Mouse (Mus musculus) liver (tissue): ENCODE measurements at regions not wholly inside any gene's neighbourhood (a gene's known extent, or its start where the extent isn't known, plus 50 kb on each side); places are given as distances from the start of the nearest gene placed in this dataset.

Source experiments
- DNase-seq: peaks from one replicate; pipeline ENCODE4 v3.0.0-alpha.2; 2020; ENCODE audit warnings: mixed read lengths

DNA sequence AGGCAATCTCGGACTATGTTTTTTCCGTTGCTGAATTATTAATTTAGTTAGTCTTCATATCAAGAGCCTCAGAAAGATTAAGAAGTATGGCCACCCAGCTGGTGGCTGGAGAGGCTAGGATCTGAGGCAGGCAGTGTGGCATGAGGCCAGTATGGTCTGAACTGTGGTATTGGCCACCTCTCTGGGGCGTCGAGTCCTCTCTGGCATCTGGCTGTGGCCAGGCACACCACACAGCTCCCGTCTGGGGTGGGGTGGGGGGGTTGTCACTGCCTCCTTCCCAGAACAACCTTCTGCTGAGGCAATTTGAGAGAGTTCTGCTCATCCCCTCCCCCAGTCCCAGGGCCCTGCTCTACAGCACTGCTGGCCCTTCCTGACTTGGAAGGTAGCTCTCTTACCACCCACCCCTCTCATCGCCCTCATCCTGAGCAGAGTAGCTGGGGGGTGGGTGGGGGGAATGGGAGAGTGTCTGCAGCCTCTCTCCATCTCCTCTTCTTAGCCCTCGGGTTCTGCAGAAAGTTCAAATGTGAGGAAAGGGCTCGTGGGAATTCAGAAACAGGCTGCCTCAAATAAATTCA is 103.2 kb downstream of the Vegfa start:
- DNase-seq: no peak

DNA sequence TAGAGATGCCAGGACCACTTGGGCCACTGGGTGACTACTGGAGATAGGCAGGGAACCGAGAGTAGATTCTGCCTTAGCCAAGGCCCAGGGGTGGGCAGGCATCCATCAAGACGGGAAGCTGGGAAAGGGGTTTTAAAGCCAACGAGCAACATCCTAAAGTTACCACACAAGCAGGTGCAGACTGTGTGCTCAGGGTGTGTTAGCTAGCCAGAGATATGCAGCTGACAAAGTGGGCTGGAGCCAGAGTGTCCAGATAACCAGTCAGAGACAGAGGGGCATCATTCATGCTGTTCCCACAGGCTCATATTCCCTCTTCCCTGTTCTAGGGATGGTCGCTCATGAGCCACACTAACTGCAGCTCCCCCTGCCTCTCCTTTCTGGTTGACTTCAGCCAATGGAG is 104.2 kb downstream of the Vegfa start:
- DNase-seq: no peak

DNA sequence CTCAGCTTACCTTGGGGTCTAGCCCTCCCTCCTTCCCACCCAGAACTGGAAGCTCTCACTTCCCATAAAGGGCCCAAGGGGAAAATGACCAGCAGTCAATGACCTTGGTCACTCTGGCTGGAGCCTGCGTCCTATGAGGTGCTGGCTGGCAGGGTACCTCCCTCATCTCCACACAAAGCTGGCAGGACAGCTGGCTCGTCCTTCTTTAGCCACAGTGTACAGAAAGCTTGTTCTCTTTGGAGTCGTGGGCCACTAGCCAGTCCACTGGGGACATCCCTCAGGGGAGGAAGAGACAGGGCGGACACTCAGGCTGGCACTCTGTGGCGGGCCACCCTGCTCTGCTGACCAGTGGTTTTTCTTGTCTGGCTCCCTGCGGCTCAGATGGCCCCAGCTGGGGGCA is 106.3 kb downstream of the Vegfa start:
- DNase-seq: no peak

DNA sequence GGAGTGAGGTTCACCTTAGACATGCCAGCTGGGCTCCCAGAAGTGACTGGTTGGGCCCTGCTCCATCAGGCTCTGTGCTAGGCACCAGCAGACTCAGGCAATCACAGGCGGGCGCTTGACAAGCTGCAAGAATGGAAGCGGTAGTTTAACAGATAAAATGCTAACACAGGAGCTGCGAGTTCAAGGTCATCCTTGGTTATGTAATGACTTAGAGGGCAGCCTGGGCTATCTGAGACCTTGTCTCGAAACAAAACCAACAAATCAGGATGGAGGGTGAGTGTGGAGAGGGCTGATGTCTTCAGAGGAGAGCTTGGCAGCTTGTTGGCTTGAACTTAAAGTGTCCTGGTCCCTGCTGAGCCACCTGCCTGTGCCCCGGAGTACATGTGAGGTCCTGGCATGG is 107.6 kb downstream of the Vegfa start:
- no peak for DNase-seq

DNA sequence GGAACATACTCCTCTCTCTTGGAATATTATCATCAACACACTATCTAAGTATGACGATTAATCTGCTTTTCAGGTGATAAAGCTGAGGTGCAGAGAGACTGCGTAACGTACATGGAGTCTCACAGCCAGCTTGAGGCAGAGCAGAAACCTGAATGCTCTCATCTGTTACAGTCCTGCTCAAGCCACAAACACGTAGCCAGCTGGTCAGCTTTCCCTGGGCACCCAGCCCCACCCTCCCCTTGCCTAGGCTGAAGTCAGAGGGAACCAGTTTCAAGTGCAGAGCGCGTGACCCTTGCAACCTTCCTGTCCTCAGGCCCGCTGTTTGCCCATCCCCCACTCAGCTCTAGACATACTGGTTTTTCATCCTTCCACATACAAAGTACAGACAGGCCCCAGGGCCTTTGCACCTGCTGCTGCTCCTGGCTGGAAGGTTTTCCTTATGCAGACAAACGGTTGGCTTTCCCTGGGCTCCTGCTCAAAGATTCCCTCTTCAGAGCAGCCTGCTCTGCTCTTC is 108.9 kb downstream of the Vegfa start:
- DNase-seq: peak; percentile 19

DNA sequence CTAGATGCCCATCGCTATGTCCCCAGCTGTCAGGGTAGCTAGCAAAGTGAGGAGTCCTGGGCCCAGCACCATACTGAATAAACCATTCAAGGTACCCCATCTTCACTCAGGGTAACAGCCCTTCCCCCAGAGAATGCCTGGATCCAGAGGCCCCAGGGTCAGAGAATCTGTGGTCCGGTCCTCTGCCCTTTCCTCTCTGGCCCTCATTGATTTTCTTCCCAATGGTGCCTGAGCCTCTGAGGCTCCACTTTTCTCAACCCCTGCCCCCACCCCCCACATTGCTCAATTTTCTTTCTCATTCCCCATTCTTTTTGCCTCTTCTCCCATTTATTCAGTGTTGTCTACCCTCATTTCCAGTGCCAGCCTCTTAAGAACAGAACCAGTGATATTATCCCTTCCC is 114.5 kb downstream of the Vegfa start:
- peak; percentile 9 for DNase-seq

DNA sequence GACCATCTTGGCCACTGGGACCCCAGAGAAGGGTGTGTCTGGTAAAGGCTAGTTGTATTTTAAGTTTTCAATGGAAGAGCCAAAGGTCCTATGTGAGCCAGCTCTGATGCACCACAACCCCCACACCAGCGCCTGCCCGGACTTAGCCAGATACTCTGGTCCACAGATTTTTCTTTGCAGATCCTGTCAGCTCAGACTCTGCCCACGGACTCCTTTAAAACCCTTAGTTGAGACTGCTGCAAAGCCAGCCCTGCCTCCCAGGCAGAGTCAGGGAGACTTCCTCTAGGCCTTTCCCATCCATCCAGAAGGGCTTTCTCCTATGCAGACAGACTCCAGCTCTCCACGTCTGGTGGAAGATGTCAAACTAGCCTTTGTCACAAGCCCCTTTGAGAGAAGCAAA is 115.2 kb downstream of the Vegfa start:
- DNase-seq: no peak

DNA sequence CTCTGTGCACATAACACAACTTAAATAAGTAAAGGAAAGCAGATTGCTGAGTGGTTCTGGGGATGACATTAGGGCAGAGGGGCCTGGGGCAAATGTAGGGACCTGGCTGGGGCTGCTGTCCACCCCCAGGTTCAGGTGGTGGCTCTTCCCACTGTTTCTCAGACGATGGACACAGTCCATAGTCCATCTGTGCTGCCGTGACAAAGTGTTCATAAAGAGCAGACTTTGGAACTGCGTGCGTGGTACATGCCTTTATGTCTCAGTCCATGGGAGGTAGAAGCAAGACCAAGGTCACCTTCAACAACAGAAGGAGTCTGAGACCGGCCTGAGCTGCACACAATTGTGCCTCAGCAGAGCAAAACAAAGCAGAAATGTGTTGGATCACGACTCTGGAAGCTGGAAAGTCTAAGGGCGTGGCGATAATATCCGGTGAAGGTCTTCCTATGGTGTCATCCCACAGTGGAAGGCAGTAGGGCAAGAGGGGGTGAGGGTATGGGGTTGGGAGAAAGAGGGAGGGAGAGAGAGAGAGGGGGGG is 117.4 kb downstream of the Vegfa start:
- no peak for DNase-seq

DNA sequence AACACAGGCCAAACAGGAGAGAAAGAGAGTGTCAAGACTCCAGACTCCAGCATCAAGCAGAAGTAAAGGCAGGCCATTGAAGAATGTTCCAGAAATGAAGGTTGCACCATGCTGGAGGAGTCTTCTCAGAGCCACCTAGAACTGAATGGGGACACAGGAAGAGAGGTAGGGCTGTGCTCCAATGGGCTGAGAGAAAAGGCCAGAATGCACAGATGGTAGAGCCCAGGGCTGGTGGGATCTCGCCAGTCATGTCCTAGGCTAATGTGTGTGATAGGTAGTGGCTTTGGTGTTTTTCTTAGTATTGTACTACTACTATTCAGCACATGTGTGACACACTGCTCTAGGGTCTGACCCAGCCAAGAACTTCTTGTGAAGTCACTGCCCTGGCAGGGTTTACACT is 117.9 kb downstream of the Vegfa start:
- no peak for DNase-seq

DNA sequence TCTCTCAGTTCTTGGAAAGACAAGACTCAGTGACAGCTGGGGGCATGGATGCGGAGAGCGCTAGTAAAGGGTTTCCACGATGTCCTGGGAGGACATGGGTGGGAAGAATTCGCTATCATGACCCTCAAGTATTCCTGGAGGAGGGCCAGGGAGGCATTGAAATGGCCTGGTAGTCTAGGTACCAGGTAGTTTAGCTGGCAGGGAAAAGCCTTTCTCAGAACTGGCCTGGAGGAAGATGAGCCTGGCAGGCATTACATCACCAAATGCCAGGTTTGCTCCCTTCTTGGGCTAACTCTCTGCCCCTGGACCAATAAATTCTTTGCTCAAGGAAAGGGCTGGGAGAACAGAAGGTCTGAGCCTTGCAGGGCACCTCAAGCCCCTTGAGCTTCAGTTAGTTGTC is 118.5 kb downstream of the Vegfa start:
- DNase-seq: no peak

DNA sequence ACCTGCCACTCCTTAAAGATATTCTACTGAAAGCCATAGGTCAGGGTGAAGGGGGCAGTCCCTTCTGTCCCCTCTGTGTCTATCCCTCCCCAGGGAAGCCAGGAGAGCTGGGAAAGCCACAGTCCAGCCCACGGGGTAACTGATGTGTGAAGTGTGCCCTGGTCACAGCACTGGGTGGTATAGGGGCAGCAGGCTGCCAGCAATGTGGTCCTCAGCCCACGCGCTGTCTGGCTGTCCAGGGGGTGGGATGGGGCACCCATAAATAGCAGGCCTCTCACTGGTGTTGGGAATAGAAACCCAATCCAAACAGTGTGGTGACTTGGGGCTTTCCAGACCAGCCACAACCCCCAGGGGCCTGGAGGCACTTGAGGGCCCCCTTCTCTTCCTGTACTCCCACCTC is 120.0 kb downstream of the Vegfa start:
- no peak for DNase-seq

DNA sequence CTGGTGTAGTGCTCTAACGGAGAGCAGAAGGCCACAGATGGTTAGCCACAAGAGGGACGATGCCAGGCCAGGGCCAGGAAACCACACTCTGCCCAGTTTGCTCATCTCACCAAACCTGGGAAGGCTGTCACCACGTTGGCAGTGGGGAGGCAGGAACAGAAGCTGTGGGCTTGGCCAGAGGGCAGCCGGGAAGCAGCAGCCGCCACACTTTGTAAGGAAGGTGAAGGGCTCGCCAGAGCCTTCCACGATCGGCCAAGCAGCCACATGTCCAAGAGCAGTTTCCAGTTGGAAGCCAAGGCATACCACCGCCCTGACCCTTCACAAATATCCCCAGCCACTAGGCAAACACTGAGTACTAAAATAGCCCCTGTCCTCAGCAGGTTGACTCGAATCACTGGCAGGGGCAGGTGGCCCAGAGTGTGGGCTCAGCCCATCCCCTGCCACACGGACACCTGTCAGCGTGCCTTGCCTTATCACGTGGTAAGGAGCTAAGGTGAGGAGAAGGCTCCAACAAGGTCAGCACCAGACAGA is 120.9 kb downstream of the Vegfa start:
- no peak for DNase-seq

DNA sequence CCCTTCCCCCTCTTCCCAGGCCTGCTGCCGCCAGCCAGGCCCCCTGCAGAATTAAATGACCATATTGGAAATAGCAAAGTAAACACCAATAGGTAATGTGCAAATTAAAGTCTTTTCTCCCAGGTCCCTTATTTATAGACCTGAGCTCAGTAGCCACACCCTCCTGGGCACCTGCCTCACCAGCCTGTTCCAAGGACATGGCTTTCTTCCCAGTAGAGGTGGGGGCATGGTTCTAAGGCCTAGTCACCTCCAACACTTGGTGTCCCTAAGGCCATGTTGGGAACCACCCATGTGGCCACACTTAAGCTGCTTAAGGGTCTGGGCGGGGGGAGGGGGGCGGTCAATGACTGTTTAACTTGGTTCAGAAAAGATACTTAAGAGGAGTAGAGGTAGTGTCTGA is 121.9 kb downstream of the Vegfa start:
- DNase-seq: no peak

DNA sequence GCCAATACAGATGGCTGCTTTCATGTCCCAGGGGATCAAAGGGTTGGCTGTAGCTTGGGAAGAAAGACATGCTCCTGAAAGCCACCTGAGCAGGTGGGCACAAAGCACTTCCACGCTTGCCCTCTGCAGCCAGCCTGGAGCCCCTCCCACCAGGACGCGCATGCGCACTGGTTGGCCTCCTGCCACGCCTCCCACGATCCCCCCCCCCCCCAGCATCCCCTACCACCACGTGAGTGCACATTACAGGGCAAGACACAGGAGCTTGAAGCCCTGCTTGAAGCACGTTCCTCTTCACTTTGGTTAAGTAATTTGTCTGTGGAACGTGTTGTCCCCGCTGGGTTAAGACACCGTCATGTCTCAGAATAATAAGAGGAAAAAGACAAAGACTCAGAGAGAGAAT is 124.6 kb downstream of the Vegfa start:
- no peak for DNase-seq

DNA sequence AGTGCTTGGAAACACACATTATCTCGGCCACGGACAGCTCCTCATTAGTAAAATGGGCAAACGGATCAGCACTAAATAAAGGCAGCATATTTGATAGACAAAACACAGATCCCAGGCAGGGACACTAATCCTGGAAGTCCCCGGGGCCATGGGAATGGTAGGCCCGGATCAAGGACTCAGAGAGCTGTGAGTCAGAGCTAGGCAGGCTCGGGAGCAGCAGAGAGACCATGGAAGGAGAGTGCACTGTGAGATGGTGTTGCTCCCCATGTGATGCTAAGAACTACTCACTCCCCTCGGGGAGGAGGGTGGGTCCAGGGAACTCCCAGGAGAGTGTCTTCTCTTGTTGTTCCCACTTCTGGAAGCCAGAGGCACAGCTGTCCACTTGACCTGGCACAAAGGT is 126.6 kb downstream of the Vegfa start:
- DNase-seq: no peak

DNA sequence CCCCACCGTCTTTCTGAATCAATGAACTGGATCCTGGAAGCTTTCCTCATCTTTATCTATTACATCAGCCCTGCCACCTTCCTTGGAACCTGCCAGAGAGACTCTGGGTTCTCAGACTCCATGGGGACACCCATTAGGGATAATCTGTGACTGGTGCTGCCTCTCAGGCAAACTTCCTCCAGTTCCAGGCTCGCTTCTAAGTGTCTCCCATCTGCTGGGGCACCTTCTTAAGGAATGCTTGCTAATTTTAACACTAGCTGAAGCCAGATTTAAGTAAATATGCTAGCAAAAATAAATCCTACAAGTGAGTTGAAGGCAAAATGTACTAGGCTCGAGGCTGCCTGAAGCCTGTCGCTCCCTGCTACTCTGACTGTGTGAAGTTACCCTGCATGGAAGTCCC is 127.9 kb downstream of the Vegfa start:
- DNase-seq: no peak

DNA sequence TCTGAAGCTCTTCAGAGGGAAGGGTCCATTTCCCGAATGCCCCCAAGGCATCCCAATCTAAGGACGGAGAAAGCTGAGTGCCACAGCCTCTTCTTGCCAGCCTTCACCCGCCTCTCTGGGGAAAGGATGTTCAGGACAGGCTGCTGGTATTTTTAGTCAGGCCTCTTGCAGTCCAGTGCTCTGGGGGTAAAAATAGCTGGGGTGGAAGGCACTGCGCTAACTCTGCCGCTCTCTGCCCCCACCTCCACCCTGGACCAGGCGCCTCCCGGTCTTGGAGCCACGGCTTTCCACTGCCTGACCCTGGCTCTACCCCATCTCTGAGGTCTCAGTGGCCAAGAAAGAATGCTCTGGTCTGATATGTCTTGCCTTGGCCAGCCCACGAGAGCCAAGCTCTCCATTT is 128.9 kb downstream of the Vegfa start:
- no peak for DNase-seq

DNA sequence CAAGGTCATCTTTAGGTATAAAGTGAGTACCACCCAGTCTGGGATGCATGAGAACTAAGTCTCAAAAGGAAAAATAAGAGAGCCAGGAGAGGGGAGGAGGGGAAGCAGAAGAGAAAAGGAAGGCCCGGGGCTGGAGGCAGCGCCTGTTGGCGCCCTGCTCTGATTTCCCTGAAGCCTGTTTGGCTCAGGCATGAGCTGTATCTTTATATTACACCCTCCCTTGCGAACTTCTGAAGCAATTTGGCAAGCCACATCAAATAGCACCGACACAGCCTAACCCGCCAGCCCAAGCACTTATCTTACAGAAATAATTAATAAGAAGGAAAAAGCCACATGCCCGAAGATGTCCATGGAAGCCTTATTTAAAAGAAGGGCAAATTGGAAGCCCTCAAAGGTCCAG is 129.5 kb downstream of the Vegfa start:
- DNase-seq: no peak

DNA sequence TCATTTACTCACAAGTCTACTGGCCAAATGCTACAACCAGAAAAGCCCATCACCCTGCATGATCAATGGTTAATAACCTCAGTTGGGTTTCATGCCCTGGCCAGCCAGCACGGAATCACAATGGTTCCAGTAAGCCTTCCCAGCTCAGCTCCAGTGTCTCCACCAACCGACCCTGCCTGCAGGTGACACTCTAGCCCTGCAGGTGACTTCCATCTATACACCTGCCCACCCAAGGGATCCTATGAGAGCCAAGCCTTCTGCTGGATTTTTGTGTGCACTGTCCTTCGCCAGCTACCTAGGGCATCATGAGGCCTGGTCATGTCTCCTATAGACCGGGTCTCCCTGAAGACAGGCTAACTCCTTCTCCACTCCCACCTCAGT is 135.3 kb downstream of the Vegfa start:
- DNase-seq: no peak

DNA sequence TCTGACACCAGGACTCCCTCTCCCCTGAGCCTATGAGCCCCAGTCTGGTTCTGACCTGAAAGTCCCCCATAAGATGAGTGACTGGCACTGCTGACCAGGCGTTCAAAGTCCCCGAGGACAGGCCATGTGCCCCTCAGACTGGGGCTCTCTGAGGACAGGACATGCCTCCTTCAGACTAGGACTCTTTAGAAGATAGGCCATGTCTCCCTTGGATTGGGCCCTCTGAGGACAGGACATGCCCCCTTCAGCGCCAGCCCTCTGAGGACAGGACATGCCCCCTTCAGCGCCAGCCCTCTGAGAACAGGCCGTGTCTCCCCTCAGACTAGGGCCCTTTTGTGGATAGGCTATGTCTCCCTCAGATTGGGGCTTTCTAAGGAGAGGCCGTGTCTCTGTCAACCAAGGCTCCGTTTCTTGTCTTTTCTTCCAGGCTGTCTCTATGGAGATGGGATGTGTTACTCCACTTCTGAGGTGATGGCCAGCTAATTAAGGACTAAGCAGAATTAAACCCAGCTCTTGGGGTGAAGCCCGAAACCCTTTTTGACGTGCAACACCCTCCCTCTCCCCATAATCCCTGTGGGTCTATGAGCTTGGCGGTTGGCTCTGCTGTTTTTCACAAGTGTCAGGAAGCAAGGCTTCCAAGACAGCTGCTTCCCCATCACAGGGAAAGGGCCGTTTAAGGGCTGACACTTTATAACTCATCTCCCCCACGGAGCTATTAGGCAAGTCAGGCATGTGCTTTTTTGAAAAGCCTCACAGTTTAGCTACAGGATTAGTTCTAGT is 135.8 kb downstream of the Vegfa start:
- no peak for DNase-seq

DNA sequence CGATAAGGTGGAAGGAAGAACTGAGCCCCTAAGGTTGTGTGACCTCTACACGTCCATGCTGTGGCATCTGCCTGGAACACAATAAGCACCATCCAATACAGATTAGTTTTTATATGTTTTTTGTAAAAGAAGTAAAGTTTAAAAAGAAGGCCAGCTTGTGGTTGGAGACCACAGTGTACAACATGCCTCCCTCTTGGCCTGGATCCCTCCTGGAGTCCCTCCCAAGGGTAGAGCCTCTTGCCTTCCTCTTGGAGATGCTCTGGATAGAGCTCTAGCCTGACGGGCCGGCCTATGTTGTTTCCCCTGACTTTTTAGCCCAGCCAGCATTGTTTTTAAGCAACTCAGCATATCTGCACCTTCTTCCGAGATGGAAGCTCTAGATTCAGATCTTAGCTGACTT is 138.0 kb downstream of the Vegfa start:
- DNase-seq: no peak

DNA sequence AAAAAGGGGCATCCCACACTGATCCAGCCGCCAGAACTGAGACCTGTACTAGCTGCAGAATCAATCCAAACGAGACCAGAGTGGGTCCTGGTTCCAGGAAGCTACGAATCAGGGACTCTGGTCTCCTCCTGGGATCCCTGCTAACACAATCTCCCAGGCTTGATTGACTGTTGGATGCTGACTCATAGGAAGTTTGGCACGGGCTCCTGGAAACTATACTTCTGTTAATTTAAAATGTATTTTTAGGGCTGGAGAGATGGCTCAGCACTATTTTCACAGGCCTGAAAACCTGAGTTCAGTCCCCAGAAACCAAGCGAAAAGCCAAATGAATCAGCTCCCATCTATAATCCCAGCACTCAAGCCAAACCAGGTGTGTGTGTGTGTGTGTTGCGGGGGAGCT is 138.5 kb downstream of the Vegfa start:
- no peak for DNase-seq

DNA sequence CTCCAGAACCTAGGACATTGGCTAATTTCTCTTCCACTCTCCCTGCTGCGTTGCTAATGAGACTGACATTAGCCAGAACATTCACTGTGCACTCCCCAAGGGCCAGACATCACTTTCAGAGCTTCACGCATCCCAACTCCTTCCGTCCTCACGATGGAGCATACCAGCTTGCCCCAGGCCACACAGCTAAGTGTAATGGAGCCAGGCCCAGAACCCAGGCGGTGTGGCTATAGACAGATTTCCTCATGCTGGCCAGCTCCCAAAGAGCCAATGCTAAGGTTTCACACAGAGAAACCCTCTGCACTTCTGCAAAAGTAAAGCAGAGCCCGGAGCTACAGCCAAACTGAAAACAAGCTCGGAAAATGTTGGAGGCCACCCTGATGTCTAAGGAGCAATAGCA is 139.1 kb downstream of the Vegfa start:
- DNase-seq: no peak

DNA sequence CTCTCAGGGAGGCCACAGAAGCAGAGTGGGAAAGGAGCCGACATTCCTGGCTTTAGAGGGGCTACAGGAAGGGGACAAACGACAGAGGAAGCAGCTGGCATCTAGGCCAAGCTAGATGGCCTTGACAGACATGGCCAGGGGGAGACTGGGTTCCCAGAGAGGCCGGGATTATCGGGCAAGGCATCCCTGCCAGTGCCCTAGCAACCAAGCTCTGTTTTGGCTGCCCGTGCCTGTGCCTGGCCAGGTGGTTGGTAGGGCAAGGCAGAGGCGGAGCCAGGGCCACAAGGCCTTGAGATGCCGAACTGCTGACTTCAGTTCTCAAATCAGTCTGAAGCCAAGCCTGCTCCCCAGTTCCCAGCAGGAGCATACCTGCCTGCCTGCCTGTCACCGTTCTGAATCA is 142.7 kb downstream of the Vegfa start:
- DNase-seq: no peak
